Mouse (Mus musculus) lung, adult 2 months (tissue): ENCODE measurements around the gene Magi2.

Experiments used
- CTCF ChIP-seq: fragments of 200-500 bp; IDR thresholded peaks from 2 replicates; pipeline ENCODE4 v1.5.1; 2011; ENCODE audit warnings: mild to moderate bottlenecking, low read length, control low read depth; ENCODE audit not compliant: insufficient read depth
- POLR2A ChIP-seq: fragments of 200-500 bp; IDR thresholded peaks from 2 replicates; pipeline ENCODE4 v1.6.1; 2011; ENCODE audit warnings: low read depth, mild to moderate bottlenecking, control low read depth, low read length, borderline replicate concordance; ENCODE audit errors: extremely low read depth

DNA sequence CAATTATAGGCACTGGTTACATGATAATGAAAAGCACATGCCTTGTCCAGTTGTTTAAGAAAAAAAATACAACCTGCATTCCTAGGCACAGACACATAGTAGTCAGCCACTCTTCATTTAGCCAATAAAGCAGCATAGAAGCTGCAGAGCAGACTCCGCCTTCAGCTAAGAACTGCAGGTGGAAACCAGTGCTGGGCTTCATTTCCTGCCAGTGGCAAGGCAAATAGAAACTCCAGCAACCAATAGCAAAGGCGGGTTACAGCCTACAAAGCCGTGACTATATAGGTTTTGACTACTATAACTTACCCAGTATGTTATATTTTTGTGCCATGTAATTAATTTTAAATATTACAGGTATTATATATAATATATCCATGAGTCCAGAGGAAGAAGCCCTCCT is 1135.3 kb downstream of the Magi2 start:
- TF ChIP-seq CTCF (no peak), POLR2A (no peak)
